Mouse (Mus musculus) heart, postnatal 4 days (tissue): ENCODE data around the gene Mcl1. TPM values are rescaled to one million over a fixed set of nuclear protein-coding genes. Genes with fewer than 3 reads are reported as not detected.
"Not testable (repeated sequence)": the region's sequence is repeated elsewhere in the genome, so short reads cannot be mapped to it uniquely, and the experiment has no call there.

Experiments used
- DNase-seq: peaks from one replicate; pipeline ENCODE4 v3.0.0; 2021
- total RNA-seq, 2 experiments: library from RNA; stranded (reverse); gene quantifications; 2 replicates each; pipeline ENCODE4 v1.2.3; 2021

Gene Mcl1
- total RNA-seq, 2 experiments from 2014 or later = 112 to 115 TPM

- peak; percentile 84 for DNase-seq
Measured at GRCm38 (mm10) chr3:95687524-95688421, 29.2 kb downstream of the Mcl1 start, which contains the start of gene Adamtsl4. TSS of gene Adamtsl4 (minus strand) at chr3:95687917.

GRCm38 (mm10) chr3:95689171-95689915, 30.8 kb downstream of the Mcl1 start:
- peak; percentile 69 for DNase-seq

GRCm38 (mm10) chr3:95689940-95690339, 31.4 kb downstream of the Mcl1 start:
- no peak for DNase-seq

GRCm38 (mm10) chr3:95690552-95690951, 32.0 kb downstream of the Mcl1 start:
- DNase-seq = not testable (repeated sequence)

DNA sequence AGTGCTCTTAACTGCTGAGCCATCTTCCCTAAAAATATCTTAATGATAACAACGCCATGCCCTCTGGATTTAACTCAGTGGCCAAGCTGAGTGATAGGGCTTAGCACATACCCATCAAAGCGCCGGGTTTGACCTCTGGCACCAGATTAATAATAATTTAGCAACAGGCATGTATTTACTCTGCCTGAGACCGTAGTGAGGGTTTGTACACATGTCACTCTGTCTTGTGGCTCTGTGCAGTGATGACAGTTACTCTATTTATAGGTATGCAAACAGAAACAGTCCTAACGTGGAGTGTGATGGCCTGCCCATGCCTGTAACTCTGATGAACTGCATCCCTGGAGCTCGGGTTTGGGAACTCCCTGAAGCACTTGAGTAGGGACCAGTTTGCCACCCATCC, 34.1 kb downstream of the Mcl1 start:
- no peak for DNase-seq

- DNase-seq = no peak
Measured at GRCm38 (mm10) chr3:95693821-95694807, 35.5 kb downstream of the Mcl1 start.

DNA sequence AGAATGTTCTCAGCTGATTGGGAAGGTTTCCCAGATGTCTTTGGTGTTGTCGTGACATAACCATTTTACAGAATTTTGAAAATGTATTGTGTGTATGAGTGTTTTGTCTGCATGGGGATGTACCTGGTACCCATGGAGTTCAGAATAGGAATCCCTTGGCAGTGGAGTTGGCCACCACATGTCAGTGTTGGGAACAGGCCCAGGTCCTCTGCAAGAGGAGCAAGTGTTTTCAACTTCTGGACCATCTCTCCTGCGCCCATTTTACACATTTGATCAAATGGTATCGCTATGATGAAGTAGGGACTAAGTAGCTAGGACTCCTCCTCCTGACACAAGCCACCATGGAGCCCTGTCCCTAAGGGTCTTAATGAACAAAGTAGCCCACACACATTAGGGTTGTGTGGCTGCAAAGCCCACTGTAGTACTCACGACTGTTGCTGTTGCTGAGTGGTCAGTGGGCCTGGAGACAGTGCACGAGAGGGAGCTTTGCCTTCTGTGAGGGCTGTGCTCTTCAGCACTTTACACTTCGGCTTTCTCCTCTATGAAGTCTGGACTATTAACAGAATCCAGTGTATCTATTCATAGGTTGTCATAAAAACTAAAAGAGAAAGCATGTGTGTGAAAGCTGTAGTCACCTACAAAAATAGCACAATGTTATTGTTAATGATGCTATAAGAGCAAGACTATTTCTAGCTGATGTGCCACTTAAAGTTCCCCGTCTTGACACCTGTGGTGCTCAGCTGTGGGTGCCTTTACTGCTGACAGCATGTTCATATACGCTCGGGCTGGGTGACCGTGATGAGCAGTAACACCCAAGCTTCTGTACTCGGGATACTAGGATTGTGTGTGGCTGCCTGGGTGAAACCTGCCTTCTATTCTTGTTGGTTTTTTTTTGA, 36.5 kb downstream of the Mcl1 start:
- no peak for DNase-seq

DNA sequence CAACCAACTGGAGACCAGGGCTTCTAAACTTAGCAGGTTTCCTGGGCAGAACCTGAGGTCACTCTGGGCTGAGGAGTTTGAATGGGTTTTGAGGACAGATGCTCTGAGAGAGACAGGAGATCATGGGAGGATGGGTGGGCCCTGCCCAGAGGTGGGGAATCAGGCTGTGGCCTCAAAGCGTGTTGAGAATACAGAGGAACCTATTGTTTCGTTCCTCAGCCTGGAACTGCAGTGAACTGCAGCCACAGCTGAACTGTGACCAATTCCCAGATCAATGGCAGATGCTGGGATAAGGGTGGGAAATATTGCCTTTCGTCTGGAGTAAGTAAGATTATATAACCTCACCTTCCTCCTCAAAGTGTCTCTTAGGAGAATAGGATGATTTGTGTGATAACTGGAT, 37.2 kb downstream of the Mcl1 start:
- DNase-seq = no peak

DNA sequence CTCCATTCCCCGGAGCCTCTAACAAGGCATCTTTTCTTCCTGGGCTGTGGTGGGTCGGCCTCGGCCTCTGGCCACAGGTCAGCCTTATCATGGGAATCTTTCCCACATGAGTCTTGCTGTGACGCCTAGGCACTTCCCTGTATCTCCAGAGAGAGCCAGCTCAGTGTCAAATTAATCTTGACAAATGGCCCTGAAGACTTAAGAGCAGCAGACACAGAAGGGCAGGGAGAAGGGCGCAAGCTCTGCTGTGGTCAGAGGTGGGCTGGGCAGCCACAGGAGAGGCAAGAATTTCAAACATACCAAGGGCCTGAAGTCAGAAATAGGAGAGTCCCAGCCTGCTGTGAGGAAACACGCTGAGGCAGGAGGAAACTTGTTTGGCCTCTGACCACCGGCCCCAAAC, 37.8 kb downstream of the Mcl1 start:
- DNase-seq = no peak

GRCm38 (mm10) chr3:95698286-95698685, 39.7 kb downstream of the Mcl1 start:
- DNase-seq = no peak

DNA sequence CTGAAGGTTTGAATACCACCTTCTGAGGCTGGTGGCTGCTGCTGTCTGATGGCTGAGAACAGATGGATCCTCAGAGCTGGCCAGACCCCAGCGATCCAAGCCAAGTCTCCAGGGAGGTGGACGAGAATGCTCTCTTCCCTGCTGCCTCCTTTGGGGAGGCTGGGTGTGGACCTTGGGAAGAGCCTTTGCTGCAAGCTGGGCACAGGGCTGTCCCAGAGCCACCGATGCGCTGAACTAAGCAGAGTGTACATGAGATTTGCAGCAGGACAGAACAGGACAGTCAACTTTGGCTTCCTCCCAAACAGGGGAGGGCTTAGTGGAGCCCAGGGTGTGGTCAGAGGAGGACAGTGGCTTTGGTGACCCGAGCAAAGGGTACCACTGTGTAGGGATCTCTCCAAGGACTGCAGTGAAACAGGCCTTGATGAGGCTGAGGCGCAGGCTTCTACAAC, 41.7 kb downstream of the Mcl1 start:
- no peak for DNase-seq

DNA sequence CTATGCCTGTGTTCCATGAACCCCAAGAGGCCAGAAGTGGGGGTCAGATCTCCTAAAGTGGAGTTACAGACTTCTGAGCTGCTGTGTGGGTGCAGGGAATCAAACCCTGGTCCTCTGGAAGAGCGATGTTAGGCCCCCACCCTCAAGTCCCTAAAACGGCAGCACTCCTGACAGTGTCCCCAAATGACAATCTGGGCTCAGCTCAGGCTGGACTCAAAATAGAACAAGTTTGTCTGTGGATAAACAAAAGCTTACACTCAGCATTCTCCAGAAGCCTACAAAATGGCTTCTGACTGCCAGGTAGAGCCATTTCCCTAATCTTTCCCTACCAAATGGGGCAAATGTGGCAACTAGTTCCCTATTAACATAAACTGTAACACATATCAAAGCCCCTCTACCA, 42.5 kb downstream of the Mcl1 start:
- no peak for DNase-seq

DNA sequence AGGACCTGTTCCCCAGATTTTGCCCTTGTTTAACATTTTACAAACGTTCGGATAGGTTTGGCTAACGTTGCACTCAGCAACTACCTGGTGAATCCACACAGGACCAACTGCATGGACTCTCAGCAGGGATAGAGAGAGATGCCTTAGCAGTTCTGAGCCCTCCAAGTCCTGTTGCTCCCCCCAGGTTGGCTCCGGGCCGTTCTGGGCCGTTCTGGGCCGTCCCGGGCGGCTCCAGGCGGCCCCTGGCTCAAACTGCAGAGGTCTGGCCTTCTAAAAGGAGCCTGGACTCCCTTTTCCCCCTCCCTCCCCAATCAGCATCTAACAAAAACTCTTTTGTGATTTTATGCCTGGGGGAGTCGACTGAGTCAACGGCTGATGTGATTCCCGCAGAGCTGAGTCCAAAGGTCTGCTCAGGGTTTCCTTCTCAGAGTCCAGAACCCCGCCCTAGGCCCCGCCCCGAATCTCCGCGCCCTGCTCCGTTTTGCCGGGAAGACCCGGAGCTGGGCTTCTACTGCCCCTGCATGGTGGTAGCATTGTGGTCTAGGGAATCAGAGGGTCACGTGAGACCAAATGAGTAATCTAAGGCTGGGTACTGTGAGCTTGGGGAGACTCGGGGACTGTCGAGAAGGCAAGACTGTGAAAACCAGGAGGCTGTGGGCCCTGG, 43.4 kb downstream of the Mcl1 start:
- DNase-seq = peak; percentile 90

- DNase-seq = no peak
Measured at GRCm38 (mm10) chr3:95703276-95703675, 44.7 kb downstream of the Mcl1 start.

- no peak for DNase-seq
Measured at GRCm38 (mm10) chr3:95704612-95705011, 46.0 kb downstream of the Mcl1 start.

DNA sequence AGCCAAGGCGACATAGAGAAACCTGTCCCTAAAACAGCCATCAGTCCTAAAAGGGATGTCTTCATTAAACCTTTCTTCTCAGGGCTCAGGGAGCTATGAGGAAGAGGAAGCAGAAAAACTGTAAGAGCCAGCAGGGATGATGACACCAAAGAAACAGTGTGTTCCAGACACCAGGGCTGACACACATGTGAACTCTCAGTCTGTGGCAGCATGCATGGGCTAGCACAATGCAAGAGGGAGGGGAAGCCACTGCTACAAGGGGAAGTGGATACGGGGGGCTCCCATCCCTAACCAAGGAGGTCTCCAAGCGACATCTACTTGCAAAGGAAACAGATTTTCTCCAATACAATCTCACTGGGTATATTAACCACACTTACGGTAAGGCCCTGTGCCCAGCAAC, 47.7 kb downstream of the Mcl1 start:
- DNase-seq = no peak

DNA sequence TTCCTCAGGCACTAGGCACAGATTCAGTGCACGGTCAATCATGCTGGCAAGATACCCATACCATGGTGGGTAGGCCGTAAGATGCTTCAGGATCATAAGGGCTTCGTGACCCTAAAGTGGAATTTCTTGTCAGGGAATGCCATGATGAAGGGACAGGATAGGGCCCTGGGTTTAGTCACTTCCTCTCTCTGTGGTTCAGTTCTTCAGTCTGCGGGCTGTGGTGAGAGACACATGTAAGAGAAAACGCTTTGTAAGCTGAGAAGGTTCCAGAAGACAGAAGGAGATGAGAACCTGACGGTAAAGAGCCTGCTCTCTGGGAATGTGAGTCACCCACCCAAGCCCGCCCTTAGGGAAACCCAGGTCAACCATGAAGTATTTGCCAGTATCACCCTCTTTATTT, 48.9 kb downstream of the Mcl1 start:
- no peak for DNase-seq

DNA sequence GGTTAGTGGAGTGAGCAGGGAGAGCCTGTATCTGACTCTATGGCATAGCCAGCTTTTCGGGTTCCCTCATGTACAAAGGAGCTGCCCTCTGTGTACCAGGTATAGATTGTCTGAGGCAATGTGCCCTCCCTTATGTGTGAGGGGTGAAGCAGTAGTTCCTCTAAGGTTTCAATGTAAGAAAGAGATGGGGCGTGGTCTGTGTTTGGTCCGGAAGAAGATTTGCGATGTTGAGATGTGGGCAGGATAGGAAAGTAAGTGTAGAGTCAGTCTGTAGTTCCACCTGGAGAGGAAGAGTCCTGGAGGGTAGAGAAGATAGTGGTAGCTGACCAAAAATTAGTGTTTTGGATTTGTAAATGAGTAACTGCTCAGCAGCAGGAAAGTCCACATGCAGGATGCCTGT, 50.5 kb downstream of the Mcl1 start:
- no peak for DNase-seq

DNA sequence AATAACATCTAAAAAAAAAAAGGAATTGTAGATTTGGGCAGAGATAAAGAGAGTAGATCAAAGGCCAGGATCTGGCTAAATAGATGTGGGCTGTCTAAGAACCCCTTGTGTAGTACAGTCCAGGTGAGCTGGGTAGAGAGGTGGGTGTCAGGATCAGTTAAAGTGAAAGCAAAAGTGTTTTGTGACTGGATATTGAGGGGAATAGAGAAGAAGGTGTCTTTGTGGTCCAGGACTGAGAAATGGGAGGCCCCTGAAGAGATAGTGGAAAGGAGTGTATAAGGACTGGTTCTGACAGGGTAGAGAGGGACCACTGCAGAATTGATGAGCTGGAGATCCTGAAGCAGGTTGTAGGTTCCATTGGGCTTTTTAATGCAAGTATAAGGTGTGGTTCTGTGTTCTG, 51.4 kb downstream of the Mcl1 start:
- no peak for DNase-seq
